Mouse (Mus musculus): ENCODE data around the gene Pcnp. TPM values are rescaled to one million over a fixed set of nuclear protein-coding genes. Genes with fewer than 3 reads are reported as not detected.

Gene Pcnp
- total and polyA plus RNA-seq, 3 experiments, result 30.9 to 176 (median 113) TPM

DNA sequence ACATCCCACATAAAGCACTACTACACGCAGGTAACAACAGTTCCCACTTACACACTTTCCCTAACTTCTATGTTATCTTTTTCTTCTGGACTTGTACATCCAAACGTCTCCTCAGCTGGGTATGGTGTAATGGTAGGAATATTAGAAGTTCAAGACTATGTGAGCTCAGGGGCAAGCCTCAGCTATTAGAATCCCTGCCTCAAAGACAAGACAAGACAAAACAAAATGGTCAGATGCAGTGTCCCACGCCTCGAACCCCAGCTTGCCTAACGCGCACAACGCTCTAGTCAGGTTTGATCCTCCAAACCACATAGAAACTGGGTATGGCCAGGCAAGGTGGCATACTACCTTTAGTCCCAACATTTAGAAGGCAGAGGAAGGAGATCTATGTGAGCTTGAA lies 9.9 kb downstream of the Pcnp start:
- TF ChIP-seq TAL1 (conservative IDR thresholded peaks at IDR 0.05; ENCODE audit: low read depth, low read length), result no peak
- no peak for TF ChIP-seq POLR2AphosphoS5 (IDR thresholded peaks at IDR 0.05; ENCODE audit: insufficient replicate concordance, low read depth, low read length)
- no peak for TF ChIP-seq CTCF (IDR thresholded peaks at IDR 0.05; ENCODE audit: low read depth, low read length)
- no peak for TF ChIP-seq GATA1 (IDR thresholded peaks at IDR 0.05; ENCODE audit: borderline replicate concordance, low read length)
- TF ChIP-seq GATA2 (IDR thresholded peaks at IDR 0.05; ENCODE audit: borderline replicate concordance, low read depth, low read length), result no peak
- DNase-seq (ENCODE audit: low spot score) (no peak), ATAC-seq (ENCODE audit: extremely low read depth, insufficient number of reproducible peaks, low FRiP score, poor library complexity, severe bottlenecking) (no peak)
- Histone ChIP-seq H3K9me3 (replicated peaks) (no peaks in the 10 kb centered on the region), H3K27me3 (ENCODE audit: insufficient read depth, low read length) (no peaks in the 10 kb centered on the region), H3K36me3 (replicated peaks) (peaks cover 65% of the 10 kb centered on the region), H3K4me3 (ENCODE audit: low read depth, low read length) (no peak overlapping the region), H3K4me1 (ENCODE audit: insufficient read depth, low read depth, low read length) (peaks cover 13% of the 10 kb centered on the region; the same call in 1 of the 2 replicates)

DNA sequence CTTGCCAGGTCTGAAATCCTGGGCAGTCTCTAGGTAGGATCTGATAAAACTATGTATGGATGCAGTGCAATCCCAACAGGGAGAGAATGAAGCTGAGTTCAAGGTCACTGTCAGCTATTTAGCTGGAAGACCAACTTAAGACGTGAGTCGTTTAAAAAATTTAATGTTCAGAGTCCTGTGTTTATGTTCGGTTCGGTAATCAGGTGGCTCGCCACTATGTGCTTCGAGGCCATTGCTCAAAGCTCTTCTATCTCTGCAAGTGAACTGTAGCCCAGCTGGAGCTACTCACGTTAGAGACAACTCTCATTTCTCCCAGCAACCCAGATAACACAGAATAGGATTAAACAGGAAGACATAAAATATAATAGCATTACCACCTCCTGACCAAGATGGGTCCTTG lies 15.5 kb downstream of the Pcnp start:
- peaks cover 73% of the 10 kb centered on the region for H3K36me3 ChIP-seq (replicated peaks)

GRCm38 (mm10) chr16:56012789-56013743 lies 16.5 kb downstream of the Pcnp start:
- Histone ChIP-seq H3K36me3 (replicated peaks) (peaks cover 66% of the 10 kb centered on the region), H3K4me1 (ENCODE audit: insufficient read depth, low read depth, low read length) (peaks cover 29% of the 10 kb centered on the region), H3K4me3 (ENCODE audit: low read depth, low read length) (no peak overlapping the region), H3K9me3 (replicated peaks) (no peaks in the 10 kb centered on the region; the same call in 1 of the 2 replicates), H3K27me3 (ENCODE audit: insufficient read depth, low read length) (no peaks in the 10 kb centered on the region)
- DNase-seq (ENCODE audit: low spot score) (no peak), ATAC-seq (ENCODE audit: extremely low read depth, insufficient number of reproducible peaks, low FRiP score, poor library complexity, severe bottlenecking) (no peak)
- TF ChIP-seq GATA2 (IDR thresholded peaks at IDR 0.05; ENCODE audit: borderline replicate concordance, low read depth, low read length) (no peak), GATA1 (IDR thresholded peaks at IDR 0.05; ENCODE audit: borderline replicate concordance, low read length) (no peak), TAL1 (conservative IDR thresholded peaks at IDR 0.05; ENCODE audit: low read depth, low read length) (no peak), POLR2AphosphoS5 (IDR thresholded peaks at IDR 0.05; ENCODE audit: insufficient replicate concordance, low read depth, low read length) (no peak), CTCF (IDR thresholded peaks at IDR 0.05; ENCODE audit: low read depth, low read length) (no peak)

More for the DNA sequence above, 15.5 kb downstream of the Pcnp start:
- peaks cover 23% of the 10 kb centered on the region for H3K4me1 ChIP-seq (ENCODE audit: insufficient read depth, low read depth, low read length)
- no peaks in the 10 kb centered on the region for H3K27me3 ChIP-seq (ENCODE audit: insufficient read depth, low read length)
- no peak for TF ChIP-seq POLR2AphosphoS5 (IDR thresholded peaks at IDR 0.05; ENCODE audit: insufficient replicate concordance, low read depth, low read length)
- ATAC-seq (ENCODE audit: extremely low read depth, insufficient number of reproducible peaks, low FRiP score, poor library complexity, severe bottlenecking) (no peak), DNase-seq (ENCODE audit: low spot score) (no peak)
- no peak overlapping the region for H3K4me3 ChIP-seq (ENCODE audit: low read depth, low read length)
- H3K9me3 ChIP-seq (replicated peaks), result no peaks in the 10 kb centered on the region; the same call in 1 of the 2 replicates

DNA sequence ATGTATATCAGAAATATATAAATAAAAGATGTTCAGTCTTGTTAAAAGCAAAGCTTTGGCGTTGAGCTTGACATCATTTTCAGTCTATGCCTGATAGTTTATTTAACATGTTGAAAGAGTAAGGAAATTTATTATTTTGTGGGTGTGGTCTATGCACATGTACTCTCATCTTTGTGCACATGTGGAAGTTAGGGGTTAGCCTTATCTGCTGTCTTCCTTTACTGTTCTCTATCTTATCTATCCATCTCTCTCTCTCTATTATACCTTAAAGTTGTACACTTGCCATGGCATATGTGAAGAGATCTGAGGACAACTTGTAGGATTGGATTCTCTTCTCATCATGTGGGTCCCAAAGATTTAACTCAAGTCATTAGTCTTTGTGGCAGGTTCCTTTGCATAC lies 20.7 kb downstream of the Pcnp start:
- H3K9me3 ChIP-seq (replicated peaks), result no peaks in the 10 kb centered on the region; the same call in 1 of the 2 replicates
- peak; percentile 40; the same call in 1 of the 2 replicates for ATAC-seq (ENCODE audit: extremely low read depth, insufficient number of reproducible peaks, low FRiP score, poor library complexity, severe bottlenecking)
- peaks cover 78% of the 10 kb centered on the region for H3K36me3 ChIP-seq (replicated peaks)
- DNase-seq (ENCODE audit: low spot score), result no peak
- no peak for TF ChIP-seq GATA1 (IDR thresholded peaks at IDR 0.05; ENCODE audit: borderline replicate concordance, low read length)
- TF ChIP-seq CTCF (IDR thresholded peaks at IDR 0.05; ENCODE audit: low read depth, low read length), result no peak
- no peak for TF ChIP-seq GATA2 (IDR thresholded peaks at IDR 0.05; ENCODE audit: borderline replicate concordance, low read depth, low read length)
- TF ChIP-seq TAL1 (conservative IDR thresholded peaks at IDR 0.05; ENCODE audit: low read depth, low read length), result no peak
- TF ChIP-seq POLR2AphosphoS5 (IDR thresholded peaks at IDR 0.05; ENCODE audit: insufficient replicate concordance, low read depth, low read length), result no peak
- H3K4me3 ChIP-seq (ENCODE audit: low read depth, low read length), result no peak overlapping the region
- peaks cover 21% of the 10 kb centered on the region for H3K4me1 ChIP-seq (ENCODE audit: insufficient read depth, low read depth, low read length)
- no peaks in the 10 kb centered on the region for H3K27me3 ChIP-seq (ENCODE audit: insufficient read depth, low read length)

DNA sequence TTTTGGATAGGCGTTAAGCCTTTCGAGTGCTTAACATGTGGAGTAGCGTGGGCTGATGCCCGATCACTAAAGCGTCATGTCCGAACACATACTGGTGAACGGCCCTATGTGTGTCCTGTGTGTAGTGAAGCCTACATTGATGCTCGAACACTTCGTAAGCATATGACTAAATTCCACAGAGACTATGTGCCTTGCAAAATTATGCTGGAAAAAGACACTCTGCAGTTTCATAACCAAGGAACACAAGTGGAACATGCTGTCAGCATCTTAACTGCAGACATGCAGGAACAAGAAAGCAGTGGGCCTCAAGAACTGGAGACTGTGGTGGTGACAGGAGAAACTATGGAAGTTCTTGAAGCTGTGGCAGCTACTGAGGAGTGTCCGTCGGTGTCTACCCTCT lies 22.7 kb downstream of the Pcnp start:
- ATAC-seq (ENCODE audit: extremely low read depth, insufficient number of reproducible peaks, low FRiP score, poor library complexity, severe bottlenecking), result no peak
- H3K36me3 ChIP-seq (replicated peaks), result peaks cover 82% of the 10 kb centered on the region
- no peak for TF ChIP-seq CTCF (IDR thresholded peaks at IDR 0.05; ENCODE audit: low read depth, low read length)
- TF ChIP-seq GATA1 (IDR thresholded peaks at IDR 0.05; ENCODE audit: borderline replicate concordance, low read length), result no peak
- no peak for TF ChIP-seq POLR2AphosphoS5 (IDR thresholded peaks at IDR 0.05; ENCODE audit: insufficient replicate concordance, low read depth, low read length)
- TF ChIP-seq GATA2 (IDR thresholded peaks at IDR 0.05; ENCODE audit: borderline replicate concordance, low read depth, low read length), result no peak
- TF ChIP-seq TAL1 (conservative IDR thresholded peaks at IDR 0.05; ENCODE audit: low read depth, low read length), result no peak

DNA sequence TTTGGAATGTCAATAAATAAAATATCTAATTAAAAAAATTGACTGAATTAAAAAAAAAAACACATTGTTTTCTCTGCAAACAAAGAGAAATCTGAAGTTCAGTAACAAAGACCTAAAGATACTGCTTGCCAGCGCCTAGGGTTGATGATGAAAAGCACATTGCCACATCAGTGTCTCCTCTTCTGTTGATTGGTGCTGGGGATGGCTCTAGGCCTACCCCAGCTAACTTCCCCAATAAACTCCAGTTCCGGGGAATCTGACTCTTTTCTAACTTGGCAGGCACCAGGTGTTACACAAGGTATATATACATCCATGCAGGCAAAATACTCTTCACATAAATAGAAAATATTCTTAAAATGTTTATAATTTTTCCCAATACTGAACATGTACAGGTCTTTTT lies 35.3 kb downstream of the Pcnp start:
- peaks cover 83% of the 10 kb centered on the region for H3K36me3 ChIP-seq (replicated peaks)
- H3K4me3 ChIP-seq (ENCODE audit: low read depth, low read length), result no peak overlapping the region
- no peak for TF ChIP-seq CTCF (IDR thresholded peaks at IDR 0.05; ENCODE audit: low read depth, low read length)
- TF ChIP-seq GATA2 (IDR thresholded peaks at IDR 0.05; ENCODE audit: borderline replicate concordance, low read depth, low read length), result no peak
- TF ChIP-seq GATA1 (IDR thresholded peaks at IDR 0.05; ENCODE audit: borderline replicate concordance, low read length), result no peak
- no peak for TF ChIP-seq TAL1 (conservative IDR thresholded peaks at IDR 0.05; ENCODE audit: low read depth, low read length)
- no peak for TF ChIP-seq POLR2AphosphoS5 (IDR thresholded peaks at IDR 0.05; ENCODE audit: insufficient replicate concordance, low read depth, low read length)
- no peaks in the 10 kb centered on the region for H3K27me3 ChIP-seq (ENCODE audit: insufficient read depth, low read length)
- peaks cover 2% of the 10 kb centered on the region; the same call in 1 of the 2 replicates for H3K4me1 ChIP-seq (ENCODE audit: insufficient read depth, low read depth, low read length)
- no peaks in the 10 kb centered on the region for H3K9me3 ChIP-seq (replicated peaks)
- DNase-seq (ENCODE audit: low spot score) (no peak), ATAC-seq (ENCODE audit: extremely low read depth, insufficient number of reproducible peaks, low FRiP score, poor library complexity, severe bottlenecking) (no peak)

More for the DNA sequence above, 22.7 kb downstream of the Pcnp start:
- no peak overlapping the region for H3K4me3 ChIP-seq (ENCODE audit: low read depth, low read length)
- H3K4me1 ChIP-seq (ENCODE audit: insufficient read depth, low read depth, low read length), result peaks cover 19% of the 10 kb centered on the region
- DNase-seq (ENCODE audit: low spot score), result no peak
- no peaks in the 10 kb centered on the region for H3K27me3 ChIP-seq (ENCODE audit: insufficient read depth, low read length)
- H3K9me3 ChIP-seq (replicated peaks), result no peaks in the 10 kb centered on the region
